In the genomic region with DNA sequence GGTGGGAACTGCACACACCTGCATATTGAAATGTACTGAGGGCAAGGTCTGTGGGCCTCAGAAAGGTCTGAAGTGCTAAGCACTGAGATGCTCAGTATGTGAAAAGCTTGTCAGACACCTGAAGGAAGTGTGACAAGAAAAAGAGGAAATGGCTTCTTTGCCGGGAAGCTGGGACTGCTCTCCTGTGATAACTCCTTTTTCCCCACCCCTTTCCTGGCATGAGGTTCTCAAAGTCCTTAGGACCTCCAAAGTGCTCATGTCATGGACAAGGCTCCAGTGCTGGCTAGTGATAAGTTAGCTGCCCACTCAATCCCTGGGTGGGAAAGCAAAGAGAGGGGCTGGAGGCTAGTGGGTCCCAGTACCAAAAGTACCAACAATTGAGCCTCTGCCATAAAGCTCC, we compare ENCODE assay signal across 13 mouse cellular contexts. TPM values are rescaled to one million over a fixed set of nuclear protein-coding genes. Genes with fewer than 3 reads are reported as not detected.
DNase-seq lines count a peak whose midpoint lies in the region; ATAC-seq and TF ChIP-seq lines count a peak whose summit lies in the region.
"Had no signal": no experiment of that assay in that cellular context is flagged by ENCODE, and none has a peak within 500 bp of the region (broad histone marks: within the 10 kb centered on the region; RNA-seq: fewer than 3 reads in every experiment).

No protein-coding gene starts in this region.

- no peaks in the 10 kb centered on the region for H3K27me3 ChIP-seq in kidney, embryonic 16.5 days (ENCODE audit: insufficient read depth, low read length)
- H3K27me3 ChIP-seq in liver, postnatal 0 days (ENCODE audit: insufficient read depth, low read length): no peaks in the 10 kb centered on the region
- H3K27me3 ChIP-seq: neural tube, embryonic 15.5 days had no signal

- 58% methylated on average over 1 of the region's 1 CpGs for WGBS in kidney, embryonic 16.5 days
- 21% methylated on average over 1 of the region's 1 CpGs for WGBS in liver, postnatal 0 days (ENCODE audit: insufficient replicate concordance)

- intact Hi-C loops in gastrocnemius, adult 2 months (cut with DNase I): no loop called here

- no peaks in the 10 kb centered on the region for H3K36me3 ChIP-seq in kidney, embryonic 16.5 days (ENCODE audit: insufficient read depth, low read length)
- no peaks in the 10 kb centered on the region for H3K36me3 ChIP-seq in liver, postnatal 0 days (replicated peaks; ENCODE audit: insufficient read depth, low read length)
- H3K36me3 ChIP-seq: neural tube, embryonic 15.5 days had no signal

- no peak for TF ChIP-seq EP300 in liver, postnatal 0 days (IDR thresholded peaks at IDR 0.05; ENCODE audit: low read depth)

- peak overlapping the region; percentile 15 for H3K4me3 ChIP-seq in gastrocnemius, adult 2 months
- no peak overlapping the region for H3K4me3 ChIP-seq in kidney, embryonic 16.5 days (ENCODE audit: low read length)
- no peak overlapping the region for H3K4me3 ChIP-seq in liver, postnatal 0 days (ENCODE audit: low read depth, low read length)
- H3K4me3 ChIP-seq: embryonic facial prominence, embryonic 10.5 days; neural tube, embryonic 15.5 days had no signal

- no peak for ATAC-seq in kidney, embryonic 16.5 days (ENCODE audit: low FRiP score, low TSS enrichment)
- ATAC-seq in liver, postnatal 0 days: no peak
- ATAC-seq in activated CD4-positive, CD25-positive, alpha-beta regulatory T cell, adult 4 months: no peak

- TF ChIP-seq CTCF in gastrocnemius, adult 2 months (IDR thresholded peaks at IDR 0.05): no peak
- no peak for TF ChIP-seq CTCF in liver, postnatal 0 days (IDR thresholded peaks at IDR 0.05; ENCODE audit: low read depth)

- H3K9me3 ChIP-seq in kidney, embryonic 16.5 days (ENCODE audit: low read length): no peaks in the 10 kb centered on the region
- no peaks in the 10 kb centered on the region for H3K9me3 ChIP-seq in liver, postnatal 0 days (ENCODE audit: low read length)
- H3K9me3 ChIP-seq: embryonic facial prominence, embryonic 10.5 days; neural tube, embryonic 15.5 days had no signal

- H3K4me1 ChIP-seq in kidney, embryonic 16.5 days (ENCODE audit: insufficient read depth, low read length): peaks cover 30% of the 10 kb centered on the region
- peaks cover 30% of the 10 kb centered on the region for H3K4me1 ChIP-seq in liver, postnatal 0 days (ENCODE audit: insufficient read depth)

- no peak overlapping the region for H3K9ac ChIP-seq in kidney, embryonic 16.5 days (replicated peaks; ENCODE audit: low read length)
- no peak overlapping the region for H3K9ac ChIP-seq in liver, postnatal 0 days (replicated peaks)
- H3K9ac ChIP-seq: liver, embryonic 14.5 days; neural tube, embryonic 15.5 days had no signal

- no peak overlapping the region for H3K4me2 ChIP-seq in kidney, embryonic 16.5 days (replicated peaks; ENCODE audit: low read depth, low read length)
- H3K4me2 ChIP-seq in liver, postnatal 0 days (ENCODE audit: low read depth, low read length): no peak overlapping the region
- H3K4me2 ChIP-seq: neural tube, embryonic 15.5 days had no signal

- no peak for DNase-seq in gastrocnemius, adult 2 months
- DNase-seq in gastrocnemius, postnatal 10 days: no peak
- DNase-seq in kidney, postnatal 36 days: no peak
- peak; percentile 47 for DNase-seq in A20 (ENCODE audit: low read depth, low spot score)
- DNase-seq in liver, postnatal 0 days: no peak
- DNase-seq in thymus, postnatal 25 days: no peak
- DNase-seq: cerebellum, postnatal 10 days had no signal

- H3K27ac ChIP-seq in gastrocnemius, adult 2 months: peak overlapping the region; percentile 76
- H3K27ac ChIP-seq in kidney, embryonic 16.5 days (ENCODE audit: low read length): peak overlapping the region; percentile 55
- peak overlapping the region; percentile 7; the same call in 1 of the 2 replicates for H3K27ac ChIP-seq in liver, postnatal 0 days (ENCODE audit: low read depth)
- H3K27ac ChIP-seq: embryonic facial prominence, embryonic 10.5 days; liver, embryonic 14.5 days; neural tube, embryonic 15.5 days had no signal

RNA-seq across cellular contexts. Expression of a gene that starts 38.8 kb away (rescaled TPM):
- 10 to 100 TPM; 26.5 to 32.6 TPM for total RNA-seq in gastrocnemius, adult 2 months (2021)
- 10 to 100 TPM; 40.4 to 46.5 TPM for total RNA-seq in gastrocnemius, postnatal 10 days (2021)
- 40.6 and 43.3 TPM in 2 replicates for polyA plus RNA-seq in kidney, embryonic 16.5 days (2015; fragmentation: Nextera tagmentation; extraction: Ambion mirVana)
- 19.5 and 20.7 TPM in 2 replicates for polyA plus RNA-seq in liver, postnatal 0 days (2015; fragmentation: Nextera tagmentation; extraction: Ambion mirVana)
- polyA plus RNA-seq in activated CD4-positive, CD25-positive, alpha-beta regulatory T cell, adult 4 months (2017; shearing (Covaris generic)): 10 to 100 TPM; 22.9 to 25.8 TPM

RNA-seq across cellular contexts. Expression of a gene that starts 54.9 kb away (rescaled TPM):
- 10 to 100 TPM in 1 of 2 experiments, 1 to 10 TPM in 1; 9.5 to 14.5 TPM for total RNA-seq in gastrocnemius, adult 2 months (2021)
- 1 to 10 TPM; 9.0 to 9.5 TPM for total RNA-seq in gastrocnemius, postnatal 10 days (2021)
- 3.1 and 5.0 TPM in 2 replicates for polyA plus RNA-seq in kidney, embryonic 16.5 days (2015; fragmentation: Nextera tagmentation; extraction: Ambion mirVana)
- 0.72 and 0.89 TPM in 2 replicates for polyA plus RNA-seq in liver, postnatal 0 days (2015; fragmentation: Nextera tagmentation; extraction: Ambion mirVana)
- under 1 TPM in 1 of 2 experiments, not detected in 1; 0.82 TPM for polyA plus RNA-seq in activated CD4-positive, CD25-positive, alpha-beta regulatory T cell, adult 4 months (2017; shearing (Covaris generic))
- total RNA-seq: megakaryocyte-erythroid progenitor cell, adult 5-6 weeks had no signal

RNA-seq across cellular contexts. Expression of a gene that starts 55.1 kb away (rescaled TPM):
- 100 to 1,000 TPM; 312 to 399 TPM for total RNA-seq in gastrocnemius, adult 2 months (2021)
- total RNA-seq in gastrocnemius, postnatal 10 days (2021): 100 to 1,000 TPM; 236 to 268 TPM
- 197 and 199 TPM in 2 replicates for polyA plus RNA-seq in kidney, embryonic 16.5 days (2015; fragmentation: Nextera tagmentation; extraction: Ambion mirVana)
- polyA plus RNA-seq in liver, postnatal 0 days (2015; fragmentation: Nextera tagmentation; extraction: Ambion mirVana): 152 TPM in 2 replicates
- 100 to 1,000 TPM; 231 to 276 TPM for polyA plus RNA-seq in activated CD4-positive, CD25-positive, alpha-beta regulatory T cell, adult 4 months (2017; shearing (Covaris generic))

RNA-seq across cellular contexts. Expression of a gene that starts 55.4 kb away (rescaled TPM):
- not detected for total RNA-seq in gastrocnemius, adult 2 months (2021)
- under 1 TPM in 1 of 2 experiments, not detected in 1; 0.38 TPM for total RNA-seq in gastrocnemius, postnatal 10 days (2021)
- polyA plus RNA-seq in kidney, embryonic 16.5 days (2015; fragmentation: Nextera tagmentation; extraction: Ambion mirVana): 3.8 and 3.9 TPM in 2 replicates
- 1.3 and 1.7 TPM in 2 replicates for polyA plus RNA-seq in liver, postnatal 0 days (2015; fragmentation: Nextera tagmentation; extraction: Ambion mirVana)
- not detected for polyA plus RNA-seq in activated CD4-positive, CD25-positive, alpha-beta regulatory T cell, adult 4 months (2017; shearing (Covaris generic))
- total RNA-seq: megakaryocyte-erythroid progenitor cell, adult 5-6 weeks had no signal

Comparison
In these comparisons a context has a peak if more than half of its experiments do, and no peak if none do; other contexts are left out.
1. H3K27ac ChIP-seq: peak in every context shown above with its lines; median percentile 76 in gastrocnemius, adult 2 months; 55 in kidney, embryonic 16.5 days; 7 in liver, postnatal 0 days.